Mouse (Mus musculus) myocyte (in vitro differentiated cells): ENCODE data around the gene Cdyl2.

Experiments
- CEBPB ChIP-seq: IDR thresholded peaks from 2 replicates; pipeline ENCODE4 v1.6.1; 2011; ENCODE audit warnings: mild to moderate bottlenecking, moderate library complexity; ENCODE audit not compliant: poor library complexity, insufficient read depth, severe bottlenecking
- MYOD1 ChIP-seq, 3 experiments: IDR thresholded peaks; one replicate each; pipeline ENCODE4 v1.6.1; 2011; ENCODE audit warnings: control low read depth in 2 of 3, low read depth in 2 of 3, mild to moderate bottlenecking in 2 of 3, moderate library complexity in 1 of 3; ENCODE audit not compliant: insufficient read length in 2 of 3, control insufficient read depth in 1 of 3
- POLR2A ChIP-seq: IDR thresholded peaks from one replicate; pipeline ENCODE4 v1.6.1; 2011; ENCODE audit warnings: low read depth, mild to moderate bottlenecking, control low read depth, moderate library complexity; ENCODE audit not compliant: insufficient read length

- TF ChIP-seq POLR2A (no peak), MYOD1 (IDR thresholded peaks at IDR 0.05; ENCODE audit: control insufficient read depth in 1 of 3, insufficient read length in 2 of 3, low read depth in 2 of 3) (no peak), CEBPB (no peak)
Measured at GRCm38 (mm10) chr8:116733648-116734014, 840 bp upstream of the Cdyl2 start.
